Mouse (Mus musculus): Measurements from ENCODE around the gene BC030867.

DNA sequence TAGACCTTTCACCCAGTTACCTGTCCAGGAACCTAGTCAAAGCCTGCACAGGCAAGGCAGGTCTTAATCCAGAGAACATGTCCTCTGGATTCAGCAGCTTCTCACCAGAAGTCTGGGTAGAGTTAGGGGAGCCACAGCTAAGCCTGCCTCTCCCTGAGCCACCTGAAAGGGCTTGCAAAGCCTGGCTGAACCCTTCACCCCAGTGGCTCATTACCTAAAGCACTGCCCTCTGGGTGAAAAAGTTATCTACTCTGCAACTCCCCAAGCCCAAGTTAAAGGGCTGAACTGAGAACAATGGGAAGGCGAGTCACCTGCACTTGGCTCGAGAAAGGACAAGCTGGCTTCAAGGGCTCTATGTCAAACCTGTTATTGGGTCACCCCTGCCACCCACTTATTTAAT, 55.5 kb downstream of the BC030867 start:
- no peak for TF ChIP-seq ZKSCAN1 (IDR thresholded peaks at IDR 0.05; ENCODE audit: low read depth, low read length)
- no peak for TF ChIP-seq POLR2A (IDR thresholded peaks at IDR 0.05; ENCODE audit: control insufficient read depth in 1 of 2, insufficient read depth in 1 of 2, low read depth in 1 of 2, low read length in 2 of 2, poor library complexity in 1 of 2)
- no peak for TF ChIP-seq CTCF (IDR thresholded peaks at IDR 0.05 in 2 of 3, conservative IDR thresholded peaks at IDR 0.05 in 1 of 3; ENCODE audit: control insufficient read depth in 1 of 3, insufficient read depth in 1 of 3, low read depth in 2 of 3, low read length in 3 of 3, poor library complexity in 1 of 3, severe bottlenecking in 1 of 3)
- no peak for TF ChIP-seq KAT2A (conservative IDR thresholded peaks at IDR 0.05; ENCODE audit: low read depth, low read length)
- no peak for TF ChIP-seq TCF12 (IDR thresholded peaks at IDR 0.05; ENCODE audit: low read depth, low read length)
- no peak for TF ChIP-seq CHD1 (IDR thresholded peaks at IDR 0.05; ENCODE audit: low read depth, low read length)
